Mouse (Mus musculus) myocyte (in vitro differentiated cells): ENCODE data around the gene Map2k3. TPM values are rescaled to one million over a fixed set of nuclear protein-coding genes. Genes with fewer than 3 reads are reported as not detected.

Experiments
- H3K27me3 ChIP-seq: one replicate; pipeline ENCODE4 v1.6.1; 2011; ENCODE audit not compliant: control insufficient read depth, insufficient read depth, insufficient read length
- H3K36me3 ChIP-seq: one replicate; pipeline ENCODE4 v1.6.1; 2011; ENCODE audit not compliant: control insufficient read depth, insufficient read depth
- H3K4me2 ChIP-seq: one replicate; pipeline ENCODE4 v1.6.1; 2011; ENCODE audit warnings: low read depth, control low read depth
- H3K4me3 ChIP-seq: one replicate; pipeline ENCODE4 v1.5.1; 2011; ENCODE audit warnings: mild to moderate bottlenecking, control low read depth, moderate library complexity
- H3K79me2 ChIP-seq: one replicate; pipeline ENCODE4 v1.6.1; 2011; ENCODE audit not compliant: control insufficient read depth, insufficient read depth
- H3ac ChIP-seq: one replicate; pipeline ENCODE4 v1.6.1; 2011; ENCODE audit not compliant: control insufficient read depth, insufficient read length
- CEBPB ChIP-seq: IDR thresholded peaks from 2 replicates; pipeline ENCODE4 v1.6.1; 2011; ENCODE audit warnings: mild to moderate bottlenecking, moderate library complexity; ENCODE audit not compliant: poor library complexity, insufficient read depth, severe bottlenecking
- E2F4 ChIP-seq: IDR thresholded peaks from one replicate; pipeline ENCODE4 v1.6.1; 2011; ENCODE audit warnings: mild to moderate bottlenecking, control low read depth, moderate library complexity; ENCODE audit not compliant: insufficient read depth
- MAX ChIP-seq: IDR thresholded peaks from one replicate; pipeline ENCODE4 v1.6.1; 2011; ENCODE audit warnings: low read depth, mild to moderate bottlenecking, control low read depth
- MYOD1 ChIP-seq, 3 experiments: IDR thresholded peaks; one replicate each; pipeline ENCODE4 v1.6.1; 2011; ENCODE audit warnings: control low read depth in 2 of 3, low read depth in 2 of 3, mild to moderate bottlenecking in 2 of 3, moderate library complexity in 1 of 3; ENCODE audit not compliant: insufficient read length in 2 of 3, control insufficient read depth in 1 of 3
- MYOG ChIP-seq, 3 experiments: IDR thresholded peaks; one replicate each; pipeline ENCODE4 v1.6.1; 2011; ENCODE audit warnings: control low read depth in 2 of 3, low read depth in 2 of 3, mild to moderate bottlenecking in 2 of 3; ENCODE audit not compliant: insufficient read length in 2 of 3, control insufficient read depth in 1 of 3, insufficient read depth in 1 of 3
- POLR2A ChIP-seq: IDR thresholded peaks from one replicate; pipeline ENCODE4 v1.6.1; 2011; ENCODE audit warnings: low read depth, mild to moderate bottlenecking, control low read depth, moderate library complexity; ENCODE audit not compliant: insufficient read length
- POLR2AphosphoS2 ChIP-seq: IDR thresholded peaks from one replicate; pipeline ENCODE4 v1.6.1; 2011; ENCODE audit warnings: low read depth, control low read depth; ENCODE audit not compliant: insufficient read length
- REST ChIP-seq: IDR thresholded peaks from one replicate; pipeline ENCODE4 v1.6.1; 2011; ENCODE audit warnings: mild to moderate bottlenecking, control low read depth, moderate library complexity; ENCODE audit not compliant: insufficient read depth, insufficient read length
- SRF ChIP-seq: IDR thresholded peaks from one replicate; pipeline ENCODE4 v1.6.1; 2011; ENCODE audit warnings: low read depth; ENCODE audit not compliant: control insufficient read depth, insufficient read length
- TCF12 ChIP-seq: IDR thresholded peaks from one replicate; pipeline ENCODE4 v1.6.1; 2011; ENCODE audit warnings: mild to moderate bottlenecking, control low read depth; ENCODE audit not compliant: poor library complexity, insufficient read depth, severe bottlenecking
- TCF3 ChIP-seq: IDR thresholded peaks from one replicate; pipeline ENCODE4 v1.6.1; 2011; ENCODE audit warnings: low read depth, control low read depth; ENCODE audit not compliant: insufficient read length
- USF1 ChIP-seq: IDR thresholded peaks from one replicate; pipeline ENCODE4 v1.6.1; 2011; ENCODE audit warnings: low read depth, mild to moderate bottlenecking, control low read depth, moderate library complexity
- polyA plus RNA-seq: library from polyadenylated mRNA; unstranded; fragments of >200 nt; fragmentation: generic; extraction: Trizol; gene quantifications from one replicate; pipeline ENCODE4 v1.2.1, GENCODE M21; 2012; ENCODE audit warnings: missing spikeins

Gene Map2k3
- polyA plus RNA-seq, 1 experiment = 68.5 TPM

DNA sequence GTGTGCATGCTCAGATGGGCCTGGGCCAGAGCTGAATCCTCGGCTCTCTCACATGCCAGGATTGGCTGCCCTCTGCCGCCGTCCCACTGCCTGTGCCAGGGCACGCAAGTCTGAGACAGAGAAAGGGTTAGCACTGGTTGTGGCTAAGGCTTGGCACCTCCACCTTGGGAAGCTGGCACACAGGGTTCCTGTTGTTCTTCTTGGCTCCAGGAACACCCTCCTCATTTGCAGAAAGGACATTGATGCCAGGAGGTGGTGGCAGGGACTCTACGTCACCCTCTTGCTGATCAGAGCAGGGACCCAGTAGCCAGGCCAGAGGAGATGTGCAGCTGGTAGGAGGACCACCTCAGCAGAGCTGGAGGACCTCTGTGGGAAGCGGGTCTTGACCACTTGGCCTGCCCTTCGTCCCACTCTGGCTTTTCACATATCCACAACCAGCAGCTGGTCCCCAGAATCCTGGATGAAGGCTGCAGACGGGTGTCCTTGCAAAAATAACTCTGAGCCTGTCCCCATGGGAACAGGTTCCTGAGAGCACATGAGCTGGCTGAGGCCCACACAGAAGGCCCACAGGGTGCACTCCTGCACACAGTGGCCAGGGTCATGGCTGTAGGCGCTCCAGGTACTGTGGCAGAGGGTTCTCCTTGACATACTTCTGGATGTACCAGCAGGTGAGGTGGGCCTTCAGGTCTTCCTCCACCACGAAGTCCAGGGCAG lies 26.3 kb upstream of the Map2k3 start:
- Histone ChIP-seq H3K79me2 (no peaks in the 10 kb centered on the region), H3ac (no peak overlapping the region), H3K36me3 (peaks cover 12% of the 10 kb centered on the region)

DNA sequence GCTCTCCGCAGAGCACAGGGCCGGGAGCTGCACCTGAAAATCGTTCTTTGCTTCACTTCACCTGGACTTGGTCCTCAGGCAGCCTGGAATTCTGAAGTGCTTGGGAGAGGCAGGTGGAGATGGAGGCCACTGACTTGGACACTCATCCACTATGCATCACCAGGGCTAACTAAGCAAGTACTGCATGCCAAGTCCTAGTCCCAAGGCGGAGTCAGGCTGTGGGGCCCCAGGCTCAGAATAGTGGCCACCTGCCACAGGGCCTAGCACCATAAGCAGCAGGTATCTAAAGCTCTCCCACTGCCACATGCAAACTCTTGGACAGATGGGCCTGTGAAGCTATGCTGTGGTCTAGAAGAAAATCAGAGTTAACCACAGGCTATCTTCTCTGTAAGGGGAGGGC lies 25.4 kb upstream of the Map2k3 start:
- H3K36me3 ChIP-seq = peaks cover 12% of the 10 kb centered on the region
- no peaks in the 10 kb centered on the region for H3K27me3 ChIP-seq
- no peak overlapping the region for H3K4me2 ChIP-seq
- peaks cover under 1% of the 10 kb centered on the region for H3K79me2 ChIP-seq
- no peak overlapping the region for H3K4me3 ChIP-seq
- H3ac ChIP-seq = no peak overlapping the region
- TF ChIP-seq MYOG (IDR thresholded peaks at IDR 0.05; ENCODE audit: control insufficient read depth in 1 of 3, insufficient read depth in 1 of 3, insufficient read length in 2 of 3, low read depth in 2 of 3) (no peak), MAX (no peak), USF1 (no peak), E2F4 (no peak), POLR2A (no peak), CEBPB (no peak), SRF (no peak), TCF3 (no peak), POLR2AphosphoS2 (no peak), MYOD1 (IDR thresholded peaks at IDR 0.05; ENCODE audit: control insufficient read depth in 1 of 3, insufficient read length in 2 of 3, low read depth in 2 of 3) (no peak), TCF12 (no peak), REST (no peak)

More for the DNA sequence above, 26.3 kb upstream of the Map2k3 start:
- no peak overlapping the region for H3K4me3 ChIP-seq
- TF ChIP-seq MYOD1 (IDR thresholded peaks at IDR 0.05; ENCODE audit: control insufficient read depth in 1 of 3, insufficient read length in 2 of 3, low read depth in 2 of 3) (no peak), USF1 (no peak), E2F4 (no peak), TCF3 (no peak), REST (no peak), CEBPB (no peak), POLR2A (no peak), POLR2AphosphoS2 (no peak), MYOG (IDR thresholded peaks at IDR 0.05; ENCODE audit: control insufficient read depth in 1 of 3, insufficient read depth in 1 of 3, insufficient read length in 2 of 3, low read depth in 2 of 3) (no peak), TCF12 (no peak)
- H3K27me3 ChIP-seq = no peaks in the 10 kb centered on the region
- no peak overlapping the region for H3K4me2 ChIP-seq

DNA sequence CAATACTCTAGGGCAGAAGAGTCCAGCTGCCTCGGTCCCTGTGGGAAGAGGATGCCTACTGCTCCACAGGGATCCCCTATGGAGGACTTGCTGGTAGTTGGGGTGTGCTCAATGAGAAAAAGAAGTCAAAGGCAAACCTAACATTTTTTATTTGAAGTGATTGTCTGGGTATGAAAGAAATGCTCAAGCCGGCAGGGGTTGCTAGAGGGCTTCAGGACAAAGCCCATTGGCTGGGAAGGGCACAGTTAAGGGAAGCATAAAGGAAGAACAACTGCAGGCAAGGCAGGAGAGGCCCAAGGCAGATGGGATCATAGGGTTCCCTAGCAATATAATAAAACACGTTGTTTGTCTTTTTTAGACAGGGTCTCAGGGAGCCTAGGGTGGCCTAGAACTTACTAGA lies 23.8 kb upstream of the Map2k3 start:
- no peak overlapping the region for H3K4me3 ChIP-seq
- TF ChIP-seq TCF3 = no peak
- TF ChIP-seq TCF12 = no peak
- TF ChIP-seq MAX = no peak
- no peak for TF ChIP-seq POLR2AphosphoS2
- TF ChIP-seq REST = no peak
- TF ChIP-seq CEBPB = no peak
- TF ChIP-seq E2F4 = no peak
- no peak for TF ChIP-seq POLR2A
- TF ChIP-seq MYOD1 (IDR thresholded peaks at IDR 0.05; ENCODE audit: control insufficient read depth in 1 of 3, insufficient read length in 2 of 3, low read depth in 2 of 3) = no peak
- TF ChIP-seq MYOG (IDR thresholded peaks at IDR 0.05; ENCODE audit: control insufficient read depth in 1 of 3, insufficient read depth in 1 of 3, insufficient read length in 2 of 3, low read depth in 2 of 3) = no peak
- no peak for TF ChIP-seq USF1
- no peak for TF ChIP-seq SRF
- no peaks in the 10 kb centered on the region for H3K27me3 ChIP-seq
- no peak overlapping the region for H3K4me2 ChIP-seq
- peaks cover 10% of the 10 kb centered on the region for H3K79me2 ChIP-seq
- H3ac ChIP-seq = no peak overlapping the region
- H3K36me3 ChIP-seq = peaks cover 12% of the 10 kb centered on the region

DNA sequence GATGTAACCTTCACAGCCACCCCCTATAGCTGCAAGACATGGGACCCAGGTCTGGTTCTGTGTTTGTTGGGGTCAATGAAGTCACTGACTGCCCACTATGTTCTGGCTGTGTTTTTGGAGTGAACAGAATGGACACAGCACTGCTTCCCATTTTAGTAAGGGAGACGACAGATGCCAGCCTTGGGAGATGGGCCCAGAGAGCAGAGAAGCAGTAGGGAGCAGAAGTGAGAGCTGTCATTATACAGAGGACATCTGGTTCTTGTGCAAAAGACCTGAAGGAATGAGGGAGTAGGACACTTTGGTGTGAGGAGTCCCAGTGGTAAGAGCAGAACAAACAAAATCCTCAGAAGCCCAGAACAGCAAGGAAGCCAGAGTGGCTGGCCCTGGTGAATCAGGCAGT lies 22.2 kb upstream of the Map2k3 start:
- no peak for TF ChIP-seq REST
- no peak for TF ChIP-seq TCF3
- no peak for TF ChIP-seq E2F4
- TF ChIP-seq SRF = no peak
- no peak for TF ChIP-seq POLR2A
- no peak for TF ChIP-seq CEBPB
- no peak for TF ChIP-seq POLR2AphosphoS2
- no peak for TF ChIP-seq MYOD1 (IDR thresholded peaks at IDR 0.05; ENCODE audit: control insufficient read depth in 1 of 3, insufficient read length in 2 of 3, low read depth in 2 of 3)
- no peak for TF ChIP-seq MAX
- TF ChIP-seq TCF12 = no peak
- no peak for TF ChIP-seq USF1
- no peak for TF ChIP-seq MYOG (IDR thresholded peaks at IDR 0.05; ENCODE audit: control insufficient read depth in 1 of 3, insufficient read depth in 1 of 3, insufficient read length in 2 of 3, low read depth in 2 of 3)
- peaks cover 5% of the 10 kb centered on the region for H3K36me3 ChIP-seq
- H3K79me2 ChIP-seq = peaks cover 10% of the 10 kb centered on the region
- H3K4me3 ChIP-seq = no peak overlapping the region
- H3ac ChIP-seq = no peak overlapping the region
- no peaks in the 10 kb centered on the region for H3K27me3 ChIP-seq
- no peak overlapping the region for H3K4me2 ChIP-seq
